Mouse (Mus musculus) kidney, postnatal 0 days (tissue): ENCODE data around the gene Foxi3. TPM values are rescaled to one million over a fixed set of nuclear protein-coding genes. Genes with fewer than 3 reads are reported as not detected.

Source experiments
- ATAC-seq: fragments of 200-750 bp; cut with Nextera tagmentation; replicated peaks from 2 replicates; pipeline ENCODE4 v1.8.0; 2017; ENCODE audit warnings: low read depth, moderate number of reproducible peaks, moderate TSS enrichment, moderate library complexity; ENCODE audit not compliant: low FRiP score
- DNase-seq: peaks from one replicate; pipeline ENCODE4 v3.0.0-alpha.2; 2016; ENCODE audit warnings: low spot score
- H3K27ac ChIP-seq: fragments of 300-500 bp; sonication (generic); 2 replicates; pipeline ENCODE4 v1.5.1; 2014; ENCODE audit warnings: mild to moderate bottlenecking
- H3K27me3 ChIP-seq: fragments of 300-500 bp; sonication (generic); 2 replicates; pipeline ENCODE4 v1.6.1; 2014; ENCODE audit warnings: low read length, mixed read lengths; ENCODE audit not compliant: insufficient read depth
- H3K36me3 ChIP-seq: fragments of 300-500 bp; sonication (generic); 2 replicates; pipeline ENCODE4 v1.6.1; 2014; ENCODE audit warnings: low read length, mixed read lengths; ENCODE audit not compliant: insufficient read depth
- H3K4me1 ChIP-seq: fragments of 300-500 bp; sonication (generic); replicated peaks from 2 replicates; pipeline ENCODE4 v1.6.1; 2014; ENCODE audit warnings: antibody characterized with exemption, low read length, mixed read lengths; ENCODE audit not compliant: insufficient read depth
- H3K4me2 ChIP-seq: fragments of 300-500 bp; sonication (generic); 2 replicates; pipeline ENCODE4 v1.6.1; 2014; ENCODE audit warnings: mild to moderate bottlenecking, low read length, moderate library complexity, mixed read lengths
- H3K4me3 ChIP-seq: fragments of 300-500 bp; sonication (generic); replicated peaks from 2 replicates; pipeline ENCODE4 v1.5.1; 2014; ENCODE audit warnings: low read depth, low read length
- H3K9ac ChIP-seq: fragments of 300-500 bp; sonication (generic); 2 replicates; pipeline ENCODE4 v1.6.1; 2014; ENCODE audit warnings: low read depth, low read length
- H3K9me3 ChIP-seq: fragments of 300-500 bp; sonication (generic); replicated peaks from 2 replicates; pipeline ENCODE4 v1.6.1; 2016; ENCODE audit warnings: low read length, inconsistent platforms, mixed read lengths
- CTCF ChIP-seq: IDR thresholded peaks from 2 replicates; pipeline ENCODE4 v1.5.1; 2016; ENCODE audit warnings: antibody characterized with exemption, low read depth, mild to moderate bottlenecking, moderate library complexity
- WGBS: fragments of 180-500 bp; shearing (Covaris S2); extraction: QIAGEN DNeasy Blood & Tissue Kit; methylation state at CpG from one replicate; pipeline ENCODE4 v1.1.7; 2014; 5-methylcytosine and 5-hydroxymethylcytosine counted together
- polyA plus RNA-seq: library from polyadenylated mRNA; unstranded; fragments of >200 nt; fragmentation: Nextera tagmentation; extraction: Ambion mirVana; gene quantifications from 2 replicates; pipeline ENCODE4 v1.2.1, GENCODE M21; 2015

The Foxi3 gene
- polyA plus RNA-seq, 1 experiment from 2014 or later: not detected

- Histone ChIP-seq H3K4me2 (peak overlapping the region; percentile 49; the same call in 1 of the 2 replicates), H3K4me1 (0 out of 2 replicates have a peak, but pooled peaks cover 4% of the 10 kb centered on the region), H3K9ac (no peak overlapping the region), H3K4me3 (no peak overlapping the region), H3K9me3 (no peaks in the 10 kb centered on the region), H3K27ac (no peak overlapping the region), H3K27me3 (no peaks in the 10 kb centered on the region), H3K36me3 (no peaks in the 10 kb centered on the region)
- DNase-seq (peak; percentile 56), ATAC-seq (no peak)
- peak; percentile 79 for TF ChIP-seq CTCF
- WGBS: 4% methylated on average over 22 of the region's 22 CpGs
Measured at GRCm38 (mm10) chr6:70921274-70922074, 34.9 kb upstream of the Foxi3 start.

GRCm38 (mm10) chr6:70931801-70932200, 24.5 kb upstream of the Foxi3 start:
- no peak for ATAC-seq
- no peak overlapping the region for H3K9ac ChIP-seq
- no peaks in the 10 kb centered on the region for H3K9me3 ChIP-seq
- no peaks in the 10 kb centered on the region for H3K27me3 ChIP-seq
- H3K4me2 ChIP-seq: no peak overlapping the region
- no peak overlapping the region for H3K27ac ChIP-seq
- 95% methylated on average over 2 of the region's 2 CpGs for WGBS
- H3K4me3 ChIP-seq: no peak overlapping the region
- DNase-seq: no peak
- no peaks in the 10 kb centered on the region for H3K4me1 ChIP-seq
- no peak for TF ChIP-seq CTCF
- no peaks in the 10 kb centered on the region for H3K36me3 ChIP-seq

- Histone ChIP-seq H3K9ac (no peak overlapping the region), H3K27me3 (peaks cover 38% of the 10 kb centered on the region), H3K4me3 (no peak overlapping the region), H3K9me3 (no peaks in the 10 kb centered on the region), H3K36me3 (no peaks in the 10 kb centered on the region), H3K4me2 (no peak overlapping the region), H3K27ac (no peak overlapping the region), H3K4me1 (0 out of 2 replicates have a peak, but pooled peaks cover 6% of the 10 kb centered on the region)
- WGBS: 71% methylated on average over 7 of the region's 7 CpGs
- no peak for TF ChIP-seq CTCF
- DNase-seq (no peak), ATAC-seq (no peak)
Measured at GRCm38 (mm10) chr6:70953274-70953673, 3.1 kb upstream of the Foxi3 start.

GRCm38 (mm10) chr6:70954040-70954439, 2.3 kb upstream of the Foxi3 start:
- TF ChIP-seq CTCF: peak; percentile 63
- DNase-seq: peak; percentile 78

GRCm38 (mm10) chr6:70955291-70955800, 985 bp upstream of the Foxi3 start:
- Histone ChIP-seq H3K27me3 (peaks cover 56% of the 10 kb centered on the region), H3K36me3 (no peaks in the 10 kb centered on the region), H3K4me3 (no peak overlapping the region), H3K27ac (no peak overlapping the region), H3K4me2 (no peak overlapping the region), H3K4me1 (0 out of 2 replicates have a peak, but pooled peaks cover 6% of the 10 kb centered on the region), H3K9ac (no peak overlapping the region), H3K9me3 (no peaks in the 10 kb centered on the region)
- WGBS: 5% methylated on average over 14 of the region's 14 CpGs
- ATAC-seq (no peak), DNase-seq (no peak)
- TF ChIP-seq CTCF: no peak

More at GRCm38 (mm10) chr6:70954040-70954439, 2.3 kb upstream of the Foxi3 start:
- H3K9me3 ChIP-seq: no peaks in the 10 kb centered on the region
- 9% methylated on average over 6 of the region's 6 CpGs for WGBS
- H3K4me2 ChIP-seq: no peak overlapping the region
- no peak overlapping the region for H3K9ac ChIP-seq
- no peaks in the 10 kb centered on the region for H3K36me3 ChIP-seq
- 0 out of 2 replicates have a peak, but pooled peaks cover 6% of the 10 kb centered on the region for H3K4me1 ChIP-seq
- no peak overlapping the region for H3K4me3 ChIP-seq
- peaks cover 46% of the 10 kb centered on the region for H3K27me3 ChIP-seq
- no peak overlapping the region for H3K27ac ChIP-seq
- no peak for ATAC-seq

- Histone ChIP-seq H3K4me2 (peak overlapping the region; percentile 74), H3K4me3 (peak overlapping the region; percentile 42), H3K9ac (no peak overlapping the region), H3K27ac (no peak overlapping the region), H3K9me3 (no peaks in the 10 kb centered on the region), H3K27me3 (peaks cover 56% of the 10 kb centered on the region), H3K36me3 (no peaks in the 10 kb centered on the region), H3K4me1 (0 out of 2 replicates have a peak, but pooled peaks cover 6% of the 10 kb centered on the region)
- DNase-seq (peak; percentile 19), ATAC-seq (no peak)
- WGBS: 1% methylated on average over 12 of the region's 12 CpGs
- no peak for TF ChIP-seq CTCF
Measured at GRCm38 (mm10) chr6:70955841-70956240, 490 bp upstream of the Foxi3 start.
